Mouse (Mus musculus): ENCODE data around the gene Rgs14. TPM values are rescaled to one million over a fixed set of nuclear protein-coding genes. Genes with fewer than 3 reads are reported as not detected.
A peak's percentile ranks its signal among the peaks of the same experiment; 100 is the strongest.

The Rgs14 gene
- polyA plus RNA-seq, 1 experiment from 2014 or later: 0.75 TPM

- H3K4me3 ChIP-seq (ENCODE audit: low read depth, low read length): no peak overlapping the region
- no peaks in the 10 kb centered on the region for H3K36me3 ChIP-seq (ENCODE audit: control insufficient read depth, insufficient read depth, low read length)
- ATAC-seq (no peak), DNase-seq (ENCODE audit: low spot score) (no peak)
- no peaks in the 10 kb centered on the region for H3K4me1 ChIP-seq (ENCODE audit: control insufficient read depth, insufficient read depth, low read length)
- no peak overlapping the region for H3K27ac ChIP-seq (ENCODE audit: low read depth, low read length)
- no peak overlapping the region for H3K4me2 ChIP-seq (ENCODE audit: low read length)
- H3K9me3 ChIP-seq (replicated peaks; ENCODE audit: control insufficient read depth, low read length): no peaks in the 10 kb centered on the region
- 84% methylated on average over 3 of the region's 3 CpGs for WGBS
- no peaks in the 10 kb centered on the region for H3K27me3 ChIP-seq (replicated peaks; ENCODE audit: control insufficient read depth, insufficient read depth, low read length)
- no peak overlapping the region for H3K9ac ChIP-seq (ENCODE audit: low read length)
These were observed 21.1 kb downstream of the Rgs14 start for GRCm38 (mm10) chr13:55390644-55391043.

GRCm38 (mm10) chr13:55391626-55392029, 22.1 kb downstream of the Rgs14 start:
- Histone ChIP-seq H3K27me3 (replicated peaks; ENCODE audit: control insufficient read depth, insufficient read depth, low read length) (no peaks in the 10 kb centered on the region), H3K4me3 (ENCODE audit: low read depth, low read length) (no peak overlapping the region), H3K9me3 (replicated peaks; ENCODE audit: control insufficient read depth, low read length) (no peaks in the 10 kb centered on the region), H3K36me3 (ENCODE audit: control insufficient read depth, insufficient read depth, low read length) (no peaks in the 10 kb centered on the region), H3K4me1 (ENCODE audit: control insufficient read depth, insufficient read depth, low read length) (no peaks in the 10 kb centered on the region), H3K27ac (ENCODE audit: low read depth, low read length) (no peak overlapping the region), H3K9ac (ENCODE audit: low read length) (no peak overlapping the region), H3K4me2 (ENCODE audit: low read length) (no peak overlapping the region)
- ATAC-seq: no peak
- WGBS: 78% methylated on average over 1 of the region's 1 CpGs
- DNase-seq (ENCODE audit: low spot score): no peak

- Histone ChIP-seq H3K27me3 (replicated peaks; ENCODE audit: control insufficient read depth, insufficient read depth, low read length) (no peaks in the 10 kb centered on the region), H3K9me3 (replicated peaks; ENCODE audit: control insufficient read depth, low read length) (no peaks in the 10 kb centered on the region), H3K4me3 (ENCODE audit: low read depth, low read length) (no peak overlapping the region), H3K4me1 (ENCODE audit: control insufficient read depth, insufficient read depth, low read length) (no peaks in the 10 kb centered on the region), H3K27ac (ENCODE audit: low read depth, low read length) (no peak overlapping the region), H3K36me3 (ENCODE audit: control insufficient read depth, insufficient read depth, low read length) (no peaks in the 10 kb centered on the region), H3K4me2 (ENCODE audit: low read length) (no peak overlapping the region), H3K9ac (ENCODE audit: low read length) (no peak overlapping the region)
- DNase-seq (ENCODE audit: low spot score) (no peak), ATAC-seq (no peak)
- 71% methylated on average over 4 of the region's 4 CpGs for WGBS
These were observed 23.4 kb downstream of the Rgs14 start for GRCm38 (mm10) chr13:55392933-55393332.

- Histone ChIP-seq H3K27ac (ENCODE audit: low read depth, low read length) (no peak within 1 kb of the TSS), H3K4me2 (ENCODE audit: low read length) (no peak within 1 kb of the TSS), H3K4me1 (ENCODE audit: control insufficient read depth, insufficient read depth, low read length) (no peaks in the 10 kb centered on the region), H3K9me3 (replicated peaks; ENCODE audit: control insufficient read depth, low read length) (no peaks in the 10 kb centered on the region), H3K4me3 (ENCODE audit: low read depth, low read length) (no peak within 1 kb of the TSS), H3K9ac (ENCODE audit: low read length) (no peak within 1 kb of the TSS), H3K36me3 (ENCODE audit: control insufficient read depth, insufficient read depth, low read length) (no peaks in the 10 kb centered on the region), H3K27me3 (replicated peaks; ENCODE audit: control insufficient read depth, insufficient read depth, low read length) (no peaks in the 10 kb centered on the region)
- DNase-seq (ENCODE audit: low spot score) (no peak), ATAC-seq (no peak)
- WGBS: 94% methylated on average over 1 of the region's 1 CpGs
These were observed 28.6 kb downstream of the Rgs14 start, which contains the start of gene Slc34a1 for GRCm38 (mm10) chr13:55398088-55398487. Slc34a1 (plus strand) TSS chr13:55398187.

- no peaks in the 10 kb centered on the region for H3K9me3 ChIP-seq (replicated peaks; ENCODE audit: control insufficient read depth, low read length)
- H3K4me1 ChIP-seq (ENCODE audit: control insufficient read depth, insufficient read depth, low read length): no peaks in the 10 kb centered on the region
- H3K36me3 ChIP-seq (ENCODE audit: control insufficient read depth, insufficient read depth, low read length): no peaks in the 10 kb centered on the region
- ATAC-seq (no peak), DNase-seq (ENCODE audit: low spot score) (no peak)
- H3K9ac ChIP-seq (ENCODE audit: low read length): no peak overlapping the region
- no peak overlapping the region for H3K27ac ChIP-seq (ENCODE audit: low read depth, low read length)
- H3K27me3 ChIP-seq (replicated peaks; ENCODE audit: control insufficient read depth, insufficient read depth, low read length): no peaks in the 10 kb centered on the region
- no peak overlapping the region for H3K4me3 ChIP-seq (ENCODE audit: low read depth, low read length)
- 62% methylated on average over 5 of the region's 5 CpGs for WGBS
- no peak overlapping the region for H3K4me2 ChIP-seq (ENCODE audit: low read length)
These were observed 29.9 kb downstream of the Rgs14 start for GRCm38 (mm10) chr13:55399300-55400038.

- Histone ChIP-seq H3K4me3 (ENCODE audit: low read depth, low read length) (no peak overlapping the region), H3K4me1 (ENCODE audit: control insufficient read depth, insufficient read depth, low read length) (no peaks in the 10 kb centered on the region), H3K27me3 (replicated peaks; ENCODE audit: control insufficient read depth, insufficient read depth, low read length) (no peaks in the 10 kb centered on the region), H3K9me3 (replicated peaks; ENCODE audit: control insufficient read depth, low read length) (no peaks in the 10 kb centered on the region), H3K36me3 (ENCODE audit: control insufficient read depth, insufficient read depth, low read length) (no peaks in the 10 kb centered on the region), H3K4me2 (ENCODE audit: low read length) (no peak overlapping the region), H3K9ac (ENCODE audit: low read length) (no peak overlapping the region), H3K27ac (ENCODE audit: low read depth, low read length) (no peak overlapping the region)
- DNase-seq (ENCODE audit: low spot score) (no peak), ATAC-seq (no peak)
- 91% methylated on average over 1 of the region's 1 CpGs for WGBS
These were observed 30.5 kb downstream of the Rgs14 start for GRCm38 (mm10) chr13:55400039-55400346.

- Histone ChIP-seq H3K27me3 (replicated peaks; ENCODE audit: control insufficient read depth, insufficient read depth, low read length) (no peaks in the 10 kb centered on the region), H3K4me1 (ENCODE audit: control insufficient read depth, insufficient read depth, low read length) (peaks cover 5% of the 10 kb centered on the region), H3K9me3 (replicated peaks; ENCODE audit: control insufficient read depth, low read length) (no peaks in the 10 kb centered on the region), H3K4me3 (ENCODE audit: low read depth, low read length) (no peak overlapping the region), H3K36me3 (ENCODE audit: control insufficient read depth, insufficient read depth, low read length) (no peaks in the 10 kb centered on the region), H3K9ac (ENCODE audit: low read length) (no peak overlapping the region), H3K27ac (ENCODE audit: low read depth, low read length) (no peak overlapping the region), H3K4me2 (ENCODE audit: low read length) (no peak overlapping the region)
- DNase-seq (ENCODE audit: low spot score) (no peak), ATAC-seq (no peak)
- 67% methylated on average over 7 of the region's 7 CpGs for WGBS
These were observed 33.7 kb downstream of the Rgs14 start for GRCm38 (mm10) chr13:55403266-55403665.

GRCm38 (mm10) chr13:55403935-55404852, 34.7 kb downstream of the Rgs14 start:
- Histone ChIP-seq H3K27ac (ENCODE audit: low read depth, low read length) (no peak overlapping the region), H3K4me2 (ENCODE audit: low read length) (no peak overlapping the region), H3K36me3 (ENCODE audit: control insufficient read depth, insufficient read depth, low read length) (no peaks in the 10 kb centered on the region), H3K4me1 (ENCODE audit: control insufficient read depth, insufficient read depth, low read length) (peaks cover 5% of the 10 kb centered on the region), H3K9me3 (replicated peaks; ENCODE audit: control insufficient read depth, low read length) (no peaks in the 10 kb centered on the region), H3K4me3 (ENCODE audit: low read depth, low read length) (no peak overlapping the region), H3K27me3 (replicated peaks; ENCODE audit: control insufficient read depth, insufficient read depth, low read length) (no peaks in the 10 kb centered on the region), H3K9ac (ENCODE audit: low read length) (no peak overlapping the region)
- DNase-seq (ENCODE audit: low spot score) (peak; percentile 29), ATAC-seq (no peak)
- 34% methylated on average over 15 of the region's 15 CpGs for WGBS

Measured in forebrain, embryonic 14.5 days (tissue).